Comparison of ENCODE assay signal across 34 mouse cellular contexts in the genomic region with DNA sequence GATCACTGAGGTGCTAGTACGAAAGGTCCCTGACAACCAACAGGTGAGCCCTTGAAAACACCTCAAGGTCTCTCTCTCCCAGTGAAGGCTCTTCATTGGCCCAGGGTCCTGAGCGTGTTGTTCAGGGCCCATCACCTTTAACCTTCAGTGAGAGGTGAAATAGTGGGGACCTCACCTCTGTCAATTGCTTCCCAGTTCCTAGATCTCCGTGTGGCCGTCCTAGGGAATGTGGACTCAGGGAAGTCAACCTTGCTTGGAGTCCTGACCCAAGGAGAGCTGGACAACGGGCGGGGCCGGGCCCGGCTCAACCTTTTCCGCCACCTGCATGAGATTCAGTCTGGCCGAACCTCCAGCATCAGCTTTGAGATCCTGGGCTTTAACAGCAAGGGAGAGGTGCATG. TPM values are rescaled to one million over a fixed set of nuclear protein-coding genes. Genes with fewer than 3 reads are reported as not detected.
"Had no signal": no experiment of that assay in that cellular context is flagged by ENCODE, and none has a peak within 500 bp of the region (broad histone marks: within the 10 kb centered on the region; RNA-seq: fewer than 3 reads in every experiment).

No protein-coding gene starts in this region.

- H3K4me2 ChIP-seq: limb, embryonic 12.5 days; limb, embryonic 13.5 days; limb, embryonic 15.5 days; liver, embryonic 11.5 days; liver, embryonic 12.5 days; liver, embryonic 13.5 days; liver, embryonic 15.5 days; lung, embryonic 14.5 days; lung, embryonic 15.5 days; midbrain, embryonic 11.5 days; midbrain, embryonic 12.5 days; midbrain, embryonic 13.5 days; midbrain, embryonic 15.5 days; neural tube, embryonic 12.5 days had no signal

- H3K27me3 ChIP-seq: limb, embryonic 12.5 days; limb, embryonic 13.5 days; limb, embryonic 15.5 days; liver, embryonic 12.5 days; liver, embryonic 13.5 days; liver, embryonic 15.5 days; lung, embryonic 15.5 days; megakaryocyte, embryonic 14.5 days; midbrain, embryonic 12.5 days; midbrain, embryonic 13.5 days; midbrain, embryonic 15.5 days; neural tube, embryonic 12.5 days had no signal

- ATAC-seq: liver, embryonic 12.5 days; liver, postnatal 0 days; lung, postnatal 0 days; midbrain, embryonic 13.5 days; midbrain, embryonic 15.5 days; midbrain, embryonic 16.5 days had no signal

- H3K27ac ChIP-seq: limb, embryonic 10.5 days; limb, embryonic 12.5 days; limb, embryonic 13.5 days; limb, embryonic 15.5 days; liver, embryonic 12.5 days; liver, embryonic 13.5 days; liver, embryonic 14.5 days; liver, embryonic 15.5 days; lung, embryonic 15.5 days; macrophage; midbrain, embryonic 10.5 days; midbrain, embryonic 12.5 days; midbrain, embryonic 13.5 days; midbrain, embryonic 15.5 days; neural tube, embryonic 12.5 days had no signal

- H3K4me3 ChIP-seq: limb, embryonic 10.5 days; limb, embryonic 12.5 days; limb, embryonic 13.5 days; limb, embryonic 15.5 days; liver, embryonic 12.5 days; liver, embryonic 13.5 days; liver, embryonic 15.5 days; lung, embryonic 15.5 days; midbrain, embryonic 10.5 days; midbrain, embryonic 12.5 days; midbrain, embryonic 13.5 days; midbrain, embryonic 15.5 days; neural tube, embryonic 12.5 days had no signal

- H3K9ac ChIP-seq: limb, embryonic 12.5 days; limb, embryonic 13.5 days; limb, embryonic 15.5 days; liver, embryonic 12.5 days; liver, embryonic 13.5 days; liver, embryonic 14.5 days; liver, embryonic 15.5 days; liver, postnatal 0 days; lung, embryonic 14.5 days; lung, embryonic 15.5 days; midbrain, embryonic 12.5 days; midbrain, embryonic 13.5 days; midbrain, embryonic 15.5 days; neural tube, embryonic 12.5 days had no signal

- DNase-seq: left cerebral cortex, postnatal 4 days; liver; liver, embryonic 13.5 days; liver, postnatal 0 days; lung, adult 18-20 months; lung, adult 2 months; lung, embryonic 14.5 days; lung, postnatal 10 days; lung, postnatal 14 days; lung, postnatal 36 days; lung, postnatal 4 days; midbrain, embryonic 14.5 days had no signal

- H3K9me3 ChIP-seq: limb, embryonic 10.5 days; limb, embryonic 12.5 days; limb, embryonic 13.5 days; limb, embryonic 15.5 days; liver, embryonic 12.5 days; liver, embryonic 13.5 days; liver, embryonic 15.5 days; lung, embryonic 15.5 days; megakaryocyte, embryonic 14.5 days; midbrain, embryonic 10.5 days; midbrain, embryonic 12.5 days; midbrain, embryonic 13.5 days; midbrain, embryonic 15.5 days; neural tube, embryonic 12.5 days had no signal

RNA-seq across cellular contexts. Expression of a gene that starts 20.8 kb away (rescaled TPM):
- total RNA-seq: megakaryocyte progenitor cell, adult 5-6 weeks; megakaryocyte, adult 5-6 weeks; monocyte, adult 5-6 weeks had no signal
